Mouse (Mus musculus): Measurements from ENCODE around the gene Pam.
A peak's percentile ranks its signal among the peaks of the same experiment; 100 is the strongest.

Pam gene

GRCm38 (mm10) chr1:97827566-97827965, 267.9 kb downstream of the Pam start:
- DNase-seq (ENCODE audit: low spot score), result no peak

DNA sequence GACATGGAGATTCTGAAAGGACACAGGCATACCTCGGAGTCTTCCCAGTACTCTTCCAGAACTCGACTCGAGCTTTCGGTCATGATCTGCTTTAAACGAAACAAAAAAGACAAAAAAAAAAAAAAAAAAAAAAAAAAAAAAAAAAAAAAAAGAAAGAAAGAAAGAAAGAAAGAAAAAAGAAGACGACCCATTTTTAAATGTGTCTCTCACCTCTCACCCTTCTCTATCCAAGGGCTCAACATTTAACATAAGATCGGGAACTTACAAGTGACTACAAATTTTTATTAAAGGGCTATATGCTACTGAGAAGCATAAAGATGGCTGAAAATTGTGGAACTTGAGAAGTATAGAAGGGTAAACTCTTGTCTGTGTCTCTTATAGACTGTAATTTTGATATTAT, 272.5 kb downstream of the Pam start:
- no peak for DNase-seq (ENCODE audit: low spot score)

- no peak for DNase-seq (ENCODE audit: low spot score)
Measured at GRCm38 (mm10) chr1:97822203-97822602, 273.2 kb downstream of the Pam start.

GRCm38 (mm10) chr1:97821282-97821681, 274.2 kb downstream of the Pam start:
- no peak for DNase-seq (ENCODE audit: low spot score)

- DNase-seq (ENCODE audit: low spot score), result no peak
Measured at GRCm38 (mm10) chr1:97809255-97809912, 286.1 kb downstream of the Pam start.

GRCm38 (mm10) chr1:97804520-97804919, 290.9 kb downstream of the Pam start:
- no peak for DNase-seq (ENCODE audit: low spot score)

DNA sequence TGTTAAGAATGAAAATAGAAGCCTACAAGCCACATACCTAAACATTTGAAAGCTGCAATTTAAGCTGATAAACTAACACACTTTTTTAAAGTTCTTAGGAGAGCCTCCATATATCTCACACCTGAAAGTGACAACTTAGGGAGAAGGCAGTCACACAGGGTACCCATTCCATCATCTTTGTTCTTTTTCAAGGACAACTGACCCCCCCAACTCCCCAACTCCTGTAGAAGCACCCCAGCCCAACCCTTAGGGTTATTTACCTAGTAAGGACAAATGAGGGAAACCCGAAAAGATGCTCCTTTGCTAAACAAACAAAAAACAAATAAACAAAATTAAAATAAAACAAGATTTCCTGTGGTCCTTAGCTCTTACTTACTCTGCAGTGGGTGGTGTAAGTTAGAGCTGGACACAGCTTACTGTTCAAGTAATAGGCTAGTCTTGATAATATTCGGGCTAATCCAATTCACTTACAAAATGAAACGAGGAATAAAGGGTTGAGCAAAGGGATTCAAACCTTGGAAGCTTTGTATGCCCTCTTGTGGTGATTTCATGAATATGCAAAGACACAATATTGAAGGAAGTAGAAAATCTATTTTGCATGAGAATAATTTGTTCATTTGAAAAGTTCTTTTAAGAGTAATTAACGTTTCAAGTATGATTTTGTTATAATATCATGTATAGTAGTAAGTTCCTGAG, 293.1 kb downstream of the Pam start:
- no peak for DNase-seq (ENCODE audit: low spot score)

DNA sequence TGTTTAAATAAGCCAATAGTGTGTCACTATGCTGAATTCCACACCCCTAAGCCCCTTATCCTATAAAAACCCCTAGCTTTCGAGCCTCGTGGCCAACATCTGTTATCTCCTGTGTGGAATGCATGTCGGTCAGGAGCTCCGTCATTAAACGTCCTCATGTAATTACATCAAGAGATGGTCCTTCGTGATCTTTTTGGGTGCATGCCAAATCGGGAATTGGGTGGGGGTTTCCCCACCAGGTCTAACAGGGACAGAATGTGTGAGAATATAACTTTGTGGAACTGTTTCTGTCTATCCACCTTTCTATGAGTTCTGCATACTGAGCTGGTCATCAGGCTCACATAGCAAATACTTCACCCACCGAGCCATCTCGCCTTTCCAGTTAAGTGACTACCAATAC, 299.5 kb downstream of the Pam start:
- DNase-seq (ENCODE audit: low spot score), result no peak

- no peak for DNase-seq (ENCODE audit: low spot score)
Measured at GRCm38 (mm10) chr1:97794110-97794509, 301.3 kb downstream of the Pam start.

DNA sequence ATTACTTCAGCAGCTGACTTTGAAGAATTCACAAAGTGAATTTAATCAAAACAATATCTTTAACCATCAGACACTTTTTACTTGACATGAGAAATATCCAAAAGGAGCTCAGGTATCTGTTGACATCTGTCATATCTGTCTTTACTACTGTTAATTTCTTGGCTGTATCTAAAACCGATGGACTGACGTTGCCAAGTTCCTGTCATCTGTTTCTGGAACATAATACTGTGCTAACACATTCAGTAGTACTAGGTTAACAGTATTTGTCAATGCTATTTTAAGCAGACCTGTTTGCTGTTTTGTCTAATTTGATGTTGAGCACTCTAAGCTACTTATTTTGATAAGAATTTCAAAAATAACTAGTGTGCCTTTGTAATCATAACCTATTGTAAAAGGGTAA, 307.0 kb downstream of the Pam start:
- DNase-seq (ENCODE audit: low spot score), result no peak

- no peak for DNase-seq (ENCODE audit: low spot score)
Measured at GRCm38 (mm10) chr1:97787674-97788073, 307.8 kb downstream of the Pam start.

DNA sequence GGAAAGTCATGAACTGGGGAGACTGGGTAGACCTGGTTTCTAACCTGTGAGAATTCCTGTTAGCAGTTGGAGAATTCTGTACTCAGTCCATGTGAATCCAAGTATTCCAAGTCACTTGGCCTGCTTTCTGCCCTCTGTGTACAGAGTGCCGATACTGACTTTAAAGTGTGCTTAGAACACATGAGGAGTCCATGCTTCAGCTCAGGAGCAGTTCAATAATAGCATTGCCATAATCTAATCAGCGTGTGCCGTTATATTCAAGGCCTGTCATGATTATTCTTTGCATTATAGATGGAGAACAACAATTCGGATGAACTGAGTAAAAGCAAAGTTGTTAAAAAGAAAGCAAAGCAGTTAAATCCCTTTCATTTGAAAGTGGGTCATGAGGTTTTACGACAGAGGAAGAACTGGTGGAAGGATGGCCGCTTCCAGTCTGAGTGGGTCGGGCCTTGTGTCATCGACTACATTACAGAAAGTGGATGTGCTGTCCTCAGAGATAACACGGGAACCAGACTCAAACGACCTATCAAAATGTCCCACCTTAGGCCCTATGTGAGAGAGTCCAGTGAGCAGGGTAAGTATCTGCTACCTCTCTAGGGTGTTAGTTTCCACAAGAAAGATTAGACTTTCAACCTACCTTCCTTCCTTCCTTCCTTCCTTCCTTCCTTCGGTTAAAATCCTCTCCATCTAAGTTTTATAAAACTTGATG, 309.6 kb downstream of the Pam start:
- no peak for DNase-seq (ENCODE audit: low spot score)

GRCm38 (mm10) chr1:97784928-97785327, 310.5 kb downstream of the Pam start:
- no peak for DNase-seq (ENCODE audit: low spot score)

GRCm38 (mm10) chr1:97781674-97782073, 313.8 kb downstream of the Pam start:
- no peak for DNase-seq (ENCODE audit: low spot score)

GRCm38 (mm10) chr1:97773973-97774372, 321.5 kb downstream of the Pam start:
- no peak for DNase-seq (ENCODE audit: low spot score)

- no peak for DNase-seq (ENCODE audit: low spot score)
Measured at GRCm38 (mm10) chr1:97773362-97773761, 322.1 kb downstream of the Pam start.

DNA sequence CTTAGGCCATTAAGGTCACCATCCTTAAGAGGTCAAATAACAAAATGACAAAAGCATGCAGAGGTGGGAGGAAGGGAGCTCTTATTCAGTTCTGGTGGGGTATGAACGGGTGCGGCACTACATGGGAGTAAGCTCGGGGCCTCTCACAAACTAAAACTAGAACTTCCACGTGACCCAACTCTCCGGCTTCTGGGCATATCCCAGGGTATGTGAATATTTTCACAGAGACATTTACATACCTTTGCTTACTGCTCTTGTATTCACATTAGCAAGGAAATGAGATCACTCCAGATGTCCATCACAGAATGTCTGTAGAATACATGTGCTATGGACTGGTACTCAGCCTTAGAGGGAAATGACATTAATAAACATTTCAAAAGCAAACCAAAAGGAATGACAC, 323.7 kb downstream of the Pam start:
- no peak for DNase-seq (ENCODE audit: low spot score)

DNA sequence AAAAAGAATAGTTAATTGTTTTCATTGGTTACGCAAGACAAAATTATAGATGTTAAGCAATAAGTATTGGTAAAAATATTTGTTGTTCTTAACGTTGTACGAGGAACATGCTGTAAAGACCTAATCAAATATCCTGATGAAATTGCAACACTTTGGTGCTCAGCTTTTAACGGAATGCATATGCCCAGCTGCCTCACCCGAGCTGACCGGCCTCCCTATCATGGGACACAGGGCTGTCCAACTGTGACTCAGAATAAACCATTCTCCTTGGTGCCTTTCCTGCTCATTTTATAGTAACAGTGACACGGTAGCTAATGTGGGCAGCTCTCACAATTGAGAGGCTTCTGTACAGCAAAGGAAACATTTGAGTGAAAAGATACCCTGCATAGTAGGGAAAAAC, 324.3 kb downstream of the Pam start:
- DNase-seq (ENCODE audit: low spot score), result no peak

- peak; percentile 90 for DNase-seq (ENCODE audit: low spot score)
Measured at GRCm38 (mm10) chr1:97769904-97770753, 325.3 kb downstream of the Pam start, which contains the start of the genes Gin1 and Ppip5k2. Gene Gin1, plus strand, starts transcription at chr1:97770172. Gene Ppip5k2, minus strand, starts transcription at chr1:97770411.

- DNase-seq (ENCODE audit: low spot score), result no peak
Measured at GRCm38 (mm10) chr1:97769294-97769903, 326.0 kb downstream of the Pam start.

- DNase-seq (ENCODE audit: low spot score), result no peak
Measured at GRCm38 (mm10) chr1:97768906-97769293, 326.5 kb downstream of the Pam start.

GRCm38 (mm10) chr1:97768089-97768488, 327.4 kb downstream of the Pam start:
- no peak for DNase-seq (ENCODE audit: low spot score)
